Mouse (Mus musculus) right cerebral cortex, postnatal 14 days (tissue): Measurements from ENCODE around the gene Epas1.
A peak's percentile ranks its signal among the peaks of the same experiment; 100 is the strongest.

Source experiments
- DNase-seq: peaks from one replicate; pipeline ENCODE4 v3.0.0; 2022

The Epas1 gene

DNA sequence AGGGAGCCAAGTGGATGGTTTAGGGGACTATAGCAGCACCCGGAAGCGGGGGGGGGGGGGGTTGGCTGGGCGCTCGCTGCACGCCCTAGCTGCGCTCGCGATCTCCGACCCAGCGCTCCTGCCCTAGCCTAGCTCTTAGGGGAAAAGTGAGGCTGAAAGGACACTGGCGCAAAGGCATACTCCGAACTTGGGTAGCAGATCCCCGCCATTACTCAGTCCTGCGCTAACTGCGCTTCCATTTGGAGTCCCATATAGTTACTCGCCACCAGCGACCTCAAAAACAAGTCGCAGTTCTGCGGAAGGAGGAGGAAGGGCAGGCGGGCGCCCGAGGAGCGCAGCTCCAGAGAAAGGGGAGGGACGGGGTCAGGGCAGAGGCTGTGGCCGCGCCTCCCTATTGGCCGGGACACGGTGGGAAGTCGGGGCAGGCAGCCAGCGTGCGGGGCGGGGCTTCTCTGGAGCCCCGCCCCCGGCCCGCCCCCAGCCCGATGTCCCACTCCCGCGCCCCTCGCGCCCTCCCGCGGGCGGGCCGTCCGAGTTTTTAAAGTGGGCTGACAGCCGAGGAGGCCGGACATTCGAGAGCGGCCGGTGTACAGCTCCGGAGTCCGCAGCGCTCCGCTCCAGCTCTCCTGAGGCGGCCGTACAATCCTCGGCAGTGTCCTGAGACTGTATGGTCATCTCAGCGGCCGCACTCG is at the start of gene Epas1:
Epas1 (plus strand) TSS at position 571 of the 692 bp plus-strand sequence.
- peak; percentile 70 for DNase-seq

DNA sequence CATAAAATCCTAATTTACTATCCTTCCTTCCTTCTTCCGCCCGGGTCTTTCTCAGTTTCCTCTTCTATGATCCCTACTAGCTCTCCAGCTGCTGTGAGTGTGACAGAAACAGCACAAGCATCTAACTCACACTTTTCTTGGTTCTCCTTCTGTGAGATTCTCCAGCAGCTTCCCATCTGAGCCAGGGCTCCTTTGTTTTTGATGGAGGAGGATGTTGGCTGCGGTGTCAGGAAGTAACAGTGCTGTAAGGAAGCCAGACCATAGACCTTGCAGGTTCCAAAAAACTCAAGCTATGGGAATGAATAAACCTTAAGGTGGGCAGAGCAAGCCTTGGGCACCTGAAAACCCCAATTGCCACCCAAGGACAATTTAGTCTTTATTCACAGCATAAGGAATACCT is 48.3 kb upstream of the Epas1 start:
- DNase-seq = no peak

DNA sequence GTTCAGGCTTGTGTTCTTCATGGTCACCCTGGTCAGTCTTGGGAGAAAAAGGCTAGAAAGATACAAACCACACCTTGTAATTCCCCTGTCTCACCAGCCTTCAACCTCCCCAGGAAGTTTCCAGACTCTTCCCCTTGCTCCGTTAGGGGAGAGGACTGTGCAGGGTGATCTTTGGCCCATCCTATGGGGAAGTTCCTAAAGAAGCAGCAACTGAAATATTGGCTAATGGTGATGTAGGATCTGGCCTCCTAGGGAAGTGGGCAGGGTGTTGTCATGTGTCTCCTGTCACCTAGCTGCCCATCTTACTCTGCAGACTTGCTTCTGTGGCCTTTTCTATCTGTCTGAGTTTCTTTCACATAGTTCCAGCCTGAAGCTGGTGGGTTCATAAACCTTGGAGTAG is 47.0 kb upstream of the Epas1 start:
- no peak for DNase-seq

DNA sequence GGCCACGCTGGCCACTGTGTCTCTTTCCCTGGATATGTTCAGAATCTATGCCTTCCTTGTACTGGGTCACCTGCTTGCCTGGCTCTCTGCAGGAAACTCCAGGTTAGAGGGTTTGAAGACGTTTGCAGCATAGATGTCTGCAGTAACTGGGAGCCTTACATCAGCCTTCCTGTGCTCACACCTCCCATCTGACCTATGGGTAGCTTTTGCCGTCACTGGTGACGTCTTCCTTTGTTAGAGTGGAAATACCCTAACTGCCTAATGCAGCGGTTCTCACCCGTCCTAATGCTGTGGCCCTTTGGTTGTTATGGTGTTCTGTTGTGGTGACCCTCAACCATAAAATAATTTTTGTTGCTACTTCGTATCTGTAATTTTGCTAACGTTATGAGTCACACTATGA is 43.7 kb upstream of the Epas1 start:
- no peak for DNase-seq

GRCm38 (mm10) chr17:86710379-86710778 is 43.1 kb upstream of the Epas1 start:
- no peak for DNase-seq

GRCm38 (mm10) chr17:86711949-86712348 is 41.6 kb upstream of the Epas1 start:
- DNase-seq = no peak

- DNase-seq = no peak
Measured at GRCm38 (mm10) chr17:86712601-86713000, 40.9 kb upstream of the Epas1 start.

GRCm38 (mm10) chr17:86713591-86713990 is 39.9 kb upstream of the Epas1 start:
- no peak for DNase-seq

DNA sequence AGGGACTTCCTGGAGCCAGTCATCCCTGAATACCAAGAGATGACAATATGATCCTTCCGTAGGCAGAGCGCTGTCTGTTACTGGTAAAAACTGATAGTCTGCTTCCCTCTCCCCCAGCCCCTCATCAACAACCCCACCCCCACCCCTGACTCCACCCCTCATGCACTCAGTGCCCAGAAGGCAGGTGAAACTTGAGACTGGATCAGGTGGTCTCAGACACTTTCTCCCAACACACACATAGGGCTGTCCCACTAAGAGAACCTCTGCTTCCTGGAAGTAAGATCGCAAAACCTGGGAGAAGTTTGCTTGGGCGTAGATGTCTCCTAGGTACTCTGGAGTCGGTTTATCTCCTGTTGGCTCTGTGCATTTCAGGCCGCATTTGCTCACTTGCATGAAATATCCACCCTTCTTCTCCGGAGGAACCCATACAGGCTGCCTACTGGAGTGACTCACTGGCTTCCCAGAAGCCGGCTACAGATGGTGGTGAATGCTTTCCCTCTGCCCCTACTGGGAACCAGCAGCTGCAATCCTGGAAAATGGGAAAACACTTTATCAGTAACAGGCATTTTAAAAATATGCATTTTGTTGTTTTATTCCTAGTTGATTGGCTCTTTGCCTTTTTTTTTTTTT is 28.6 kb upstream of the Epas1 start:
- no peak for DNase-seq

GRCm38 (mm10) chr17:86726480-86726879 is 27.0 kb upstream of the Epas1 start:
- DNase-seq = no peak

GRCm38 (mm10) chr17:86727031-86727430 is 26.5 kb upstream of the Epas1 start:
- DNase-seq = no peak

- no peak for DNase-seq
Measured at GRCm38 (mm10) chr17:86731273-86731672, 22.2 kb upstream of the Epas1 start.

GRCm38 (mm10) chr17:86732024-86732423 is 21.5 kb upstream of the Epas1 start:
- DNase-seq = peak; percentile 28

- DNase-seq = no peak
Measured at GRCm38 (mm10) chr17:86732522-86732921, 21.0 kb upstream of the Epas1 start.

DNA sequence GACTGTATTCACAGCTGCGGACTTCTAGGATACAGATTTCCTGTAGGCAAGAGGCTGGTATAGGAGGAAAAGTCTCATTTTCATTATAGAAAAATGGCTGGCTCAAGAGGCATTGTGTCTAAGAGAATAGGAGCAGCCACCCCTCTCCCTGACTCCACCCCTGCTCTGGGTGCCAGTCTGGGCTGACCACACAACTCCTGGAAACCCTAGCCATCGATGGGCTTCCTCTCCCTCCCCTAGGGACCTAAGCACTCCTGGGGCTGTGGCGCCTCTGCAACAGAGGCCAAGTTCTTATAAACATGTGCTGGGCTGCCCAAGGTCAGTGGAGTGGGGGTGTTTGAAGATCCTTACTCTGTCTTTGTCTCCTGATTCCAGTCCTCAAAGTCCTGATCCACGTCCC is 19.9 kb upstream of the Epas1 start:
- no peak for DNase-seq

DNA sequence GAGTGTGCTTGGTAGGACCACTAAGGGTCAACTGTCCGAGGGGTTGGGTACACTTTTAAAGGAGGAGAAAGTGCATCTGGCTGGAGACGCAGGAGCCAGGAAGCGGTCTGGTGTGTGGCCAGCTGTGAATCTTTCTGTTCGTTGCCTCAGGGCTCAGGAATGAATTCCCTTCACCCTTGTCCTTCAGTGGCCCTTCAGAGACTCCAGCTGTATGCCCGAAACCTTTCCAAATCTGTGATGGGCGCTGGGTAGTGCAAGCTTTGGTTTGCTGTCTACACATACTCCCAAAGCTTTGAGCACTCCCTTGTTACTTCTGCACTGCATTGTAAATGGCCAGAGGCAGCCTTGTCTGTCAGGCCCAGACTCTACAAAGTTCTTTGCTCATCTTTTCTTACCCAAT is 15.0 kb upstream of the Epas1 start:
- DNase-seq = no peak

DNA sequence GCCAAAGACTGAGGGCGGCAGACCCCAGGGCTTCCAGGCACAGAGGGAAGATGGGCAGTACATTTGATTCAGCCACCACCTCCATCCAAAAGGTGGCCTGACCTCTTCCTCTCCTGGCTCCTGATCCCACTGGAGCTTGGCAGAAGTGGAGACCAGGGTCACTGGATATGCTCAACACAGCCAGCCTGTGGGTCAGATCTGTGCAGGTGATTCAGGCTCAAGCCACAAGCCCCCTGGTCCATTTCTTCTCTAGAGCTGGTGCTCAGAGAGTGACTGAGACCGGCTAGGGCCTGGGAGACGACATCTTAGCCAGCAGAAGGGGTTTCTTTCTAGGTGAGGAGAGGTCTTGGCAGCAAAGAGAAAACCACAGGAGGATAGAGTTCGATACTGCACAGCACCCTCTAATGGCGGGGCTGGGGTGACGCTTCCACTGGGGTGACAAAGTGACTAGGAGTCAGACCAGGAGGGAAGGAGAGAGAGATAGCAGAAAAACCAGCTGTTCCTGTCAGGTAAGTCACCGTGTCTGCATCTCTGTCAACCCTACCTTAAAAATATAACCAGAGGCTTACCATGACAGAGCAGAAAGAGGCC is 10.1 kb upstream of the Epas1 start:
- no peak for DNase-seq

- DNase-seq = no peak
Measured at GRCm38 (mm10) chr17:86744943-86745342, 8.6 kb upstream of the Epas1 start.

- DNase-seq = no peak
Measured at GRCm38 (mm10) chr17:86751373-86751871, 2.1 kb upstream of the Epas1 start.

DNA sequence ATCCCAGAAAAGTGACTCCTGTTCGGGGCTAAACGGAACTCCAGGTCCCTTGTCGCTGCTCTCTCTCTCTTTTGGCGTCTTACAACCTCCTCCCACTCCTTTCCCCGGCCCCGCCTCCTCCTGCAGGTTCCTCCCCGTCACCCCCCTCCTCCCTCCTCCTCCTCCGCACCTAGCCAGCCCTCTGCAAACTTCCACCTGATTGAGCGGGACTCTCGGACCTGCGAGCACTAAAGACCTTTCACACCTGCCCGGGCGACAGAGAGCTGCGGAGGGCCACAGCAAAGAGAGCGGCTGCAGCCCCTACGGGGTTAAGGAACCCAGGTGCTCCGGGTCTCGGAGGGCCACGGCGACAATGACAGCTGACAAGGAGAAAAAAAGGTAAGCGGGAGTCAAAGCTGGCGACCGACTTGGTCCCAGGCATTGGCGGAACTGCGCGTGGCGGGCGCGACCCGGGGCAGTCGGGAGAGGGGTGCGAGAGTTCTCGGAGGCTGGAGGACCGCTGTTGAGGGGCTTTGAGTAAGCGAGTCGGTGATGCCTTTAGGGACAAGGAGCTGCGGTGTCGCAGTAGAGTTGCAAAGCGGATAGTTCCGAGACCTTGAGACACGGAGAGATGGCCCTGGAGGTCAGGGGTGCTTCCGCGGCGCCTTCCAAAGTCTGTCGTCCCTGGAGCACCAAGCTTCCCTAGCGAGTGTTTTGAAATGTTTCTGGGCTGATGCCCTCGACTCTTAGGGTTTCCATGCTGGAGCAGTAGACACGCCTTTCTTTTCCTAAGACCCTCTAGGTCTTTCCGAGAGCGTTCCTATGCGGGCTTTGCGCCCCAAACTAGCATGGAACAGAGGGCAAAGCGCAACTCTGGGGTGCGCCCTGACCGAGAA is 668 bp downstream of the Epas1 start:
- peak; percentile 17 for DNase-seq

- DNase-seq = no peak
Measured at GRCm38 (mm10) chr17:86754806-86755571, 1.5 kb downstream of the Epas1 start.

GRCm38 (mm10) chr17:86755581-86756195 is 2.2 kb downstream of the Epas1 start:
- DNase-seq = no peak
